Mouse (Mus musculus): Measurements from ENCODE around the gene Polm. TPM values are rescaled to one million over a fixed set of nuclear protein-coding genes. Genes with fewer than 3 reads are reported as not detected.

Gene Polm
- polyA plus RNA-seq, 1 experiment from 2014 or later, result 7.3 TPM

- no peaks in the 10 kb centered on the region for H3K4me1 ChIP-seq (ENCODE audit: control insufficient read depth, insufficient read depth, low read length)
- WGBS, result 92% methylated on average over 6 of the region's 6 CpGs
- no peak for ATAC-seq (ENCODE audit: low FRiP score)
- H3K4me3 ChIP-seq (ENCODE audit: low read depth, low read length), result no peak overlapping the region
- no peak overlapping the region for H3K9ac ChIP-seq (ENCODE audit: low read length)
- H3K36me3 ChIP-seq (ENCODE audit: control insufficient read depth, insufficient read depth, low read length), result no peaks in the 10 kb centered on the region
- H3K9me3 ChIP-seq (ENCODE audit: control insufficient read depth, low read length), result no peaks in the 10 kb centered on the region
- no peaks in the 10 kb centered on the region for H3K27me3 ChIP-seq (ENCODE audit: control insufficient read depth, insufficient read depth, low read length)
- peak; percentile 31 for DNase-seq (ENCODE audit: low spot score, missing footprints)
- H3K27ac ChIP-seq (ENCODE audit: low read depth, low read length), result no peak overlapping the region
- no peak overlapping the region for H3K4me2 ChIP-seq
These were observed 57.7 kb downstream of the Polm start for GRCm38 (mm10) chr11:5780035-5780499.

DNA sequence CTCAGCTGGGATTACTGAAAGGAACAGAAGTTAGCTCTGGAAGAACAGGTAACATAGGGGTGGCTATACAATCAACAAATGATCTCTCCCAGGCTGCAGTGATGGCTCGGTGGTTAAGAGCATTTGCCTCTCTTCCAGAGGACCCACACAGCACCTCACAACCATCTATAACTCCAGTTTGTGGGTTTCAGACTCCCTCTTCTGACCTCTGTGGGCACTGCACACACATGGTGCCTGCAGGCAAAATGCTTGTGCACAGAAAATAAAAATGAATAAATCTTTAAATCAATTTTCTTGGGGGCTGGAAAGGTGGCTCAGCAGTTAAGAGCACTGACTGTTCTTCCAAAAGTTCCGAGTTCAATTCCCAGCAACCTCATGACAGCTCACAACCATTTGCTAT, 59.3 kb downstream of the Polm start:
- Histone ChIP-seq H3K4me1 (ENCODE audit: control insufficient read depth, insufficient read depth, low read length) (no peaks in the 10 kb centered on the region), H3K9ac (ENCODE audit: low read length) (no peak overlapping the region), H3K9me3 (ENCODE audit: control insufficient read depth, low read length) (no peaks in the 10 kb centered on the region), H3K27me3 (ENCODE audit: control insufficient read depth, insufficient read depth, low read length) (no peaks in the 10 kb centered on the region), H3K4me3 (ENCODE audit: low read depth, low read length) (no peak overlapping the region), H3K4me2 (no peak overlapping the region), H3K27ac (ENCODE audit: low read depth, low read length) (no peak overlapping the region), H3K36me3 (ENCODE audit: control insufficient read depth, insufficient read depth, low read length) (no peaks in the 10 kb centered on the region)
- ATAC-seq (ENCODE audit: low FRiP score), result no peak
- peak; percentile 67 for DNase-seq (ENCODE audit: low spot score, missing footprints)
- WGBS, result 71% methylated on average over 2 of the region's 2 CpGs

Other genes starting within 250 kb of the Polm start
- gene Mrps24, start 122.3 kb downstream of the Polm start, polyA plus RNA-seq (2014; fragmentation: Nextera tagmentation; extraction: Ambion mirVana), result 161 and 164 TPM in 2 replicates
- gene Urgcp, start 75.6 kb downstream of the Polm start, polyA plus RNA-seq (2014; fragmentation: Nextera tagmentation; extraction: Ambion mirVana), result 9.9 and 11.7 TPM in 2 replicates
- gene Dbnl, start 49.5 kb downstream of the Polm start, polyA plus RNA-seq (2014; fragmentation: Nextera tagmentation; extraction: Ambion mirVana), result 136 and 144 TPM in 2 replicates
- gene Pgam2, start 34.3 kb downstream of the Polm start, polyA plus RNA-seq (2014; fragmentation: Nextera tagmentation; extraction: Ambion mirVana), result 4.5 and 4.6 TPM in 2 replicates
- 15.0 and 15.8 TPM in 2 replicates for gene Aebp1, start 23.9 kb upstream of the Polm start, polyA plus RNA-seq (2014; fragmentation: Nextera tagmentation; extraction: Ambion mirVana)
- 83.8 and 97.4 TPM in 2 replicates for gene Pold2, start 40.3 kb upstream of the Polm start, polyA plus RNA-seq (2014; fragmentation: Nextera tagmentation; extraction: Ambion mirVana)
- 0.59 and 0.92 TPM in 2 replicates for gene Myl7, start 60.8 kb upstream of the Polm start, polyA plus RNA-seq (2014; fragmentation: Nextera tagmentation; extraction: Ambion mirVana)
- 1.5 and 1.8 TPM in 2 replicates for gene Gck, start 112.1 kb upstream of the Polm start, polyA plus RNA-seq (2014; fragmentation: Nextera tagmentation; extraction: Ambion mirVana)
- gene Ykt6, start 117.7 kb upstream of the Polm start, polyA plus RNA-seq (2014; fragmentation: Nextera tagmentation; extraction: Ambion mirVana), result 27.2 and 29.4 TPM in 2 replicates
- 2.4 and 2.5 TPM in 2 replicates for gene Camk2b, start 228.3 kb upstream of the Polm start, polyA plus RNA-seq (2014; fragmentation: Nextera tagmentation; extraction: Ambion mirVana)

Measured in midbrain, embryonic 11.5 days (tissue).